Mouse (Mus musculus) telencephalon, adult 2 months (tissue): Measurements from ENCODE around the gene Mrgpra3.

Source experiments
- DNase-seq: peaks from one replicate; pipeline ENCODE4 v3.0.0-alpha.2; 2011; ENCODE audit warnings: low read depth, low spot score

Gene Mrgpra3

GRCm38 (mm10) chr7:47601272-47601671, at the start of gene Mrgpra3:
Mrgpra3 (minus strand) TSS chr7:47601372.
- no peak for DNase-seq
